Mouse (Mus musculus) E14TG2a.4 (cell line): ENCODE data around the gene Man1c1.

Experiments used
- CTCF ChIP-seq: conservative IDR thresholded peaks from 2 replicates; pipeline ENCODE4 v1.5.1; 2014; ENCODE audit warnings: low read length
- NANOG ChIP-seq: IDR thresholded peaks from 2 replicates; pipeline ENCODE4 v1.6.1; 2014; ENCODE audit warnings: borderline replicate concordance, low read length, mixed read lengths

- no peak for TF ChIP-seq CTCF
- no peak for TF ChIP-seq NANOG
These were observed 35.4 kb upstream of the Man1c1 start for GRCm38 (mm10) chr4:134739530-134739929.
